Mouse (Mus musculus) brain, adult 10 weeks (tissue): ENCODE data around the gene Kcnk2. TPM values are rescaled to one million over a fixed set of nuclear protein-coding genes. Genes with fewer than 3 reads are reported as not detected.

ENCODE experiments used
- polyA plus RNA-seq: library from polyadenylated mRNA; stranded (reverse); fragments of 350-450 nt; fragmentation: Illumina TruSeq; extraction: RNeasy Lipid Tissue Mini Kit (QIAGEN cat#74804); gene quantifications from one replicate; pipeline ENCODE4 v1.2.3, GENCODE M21; 2015; ENCODE audit warnings: low read depth, low replicate concordance

The Kcnk2 gene
- 48.3 TPM for polyA plus RNA-seq

DNA sequence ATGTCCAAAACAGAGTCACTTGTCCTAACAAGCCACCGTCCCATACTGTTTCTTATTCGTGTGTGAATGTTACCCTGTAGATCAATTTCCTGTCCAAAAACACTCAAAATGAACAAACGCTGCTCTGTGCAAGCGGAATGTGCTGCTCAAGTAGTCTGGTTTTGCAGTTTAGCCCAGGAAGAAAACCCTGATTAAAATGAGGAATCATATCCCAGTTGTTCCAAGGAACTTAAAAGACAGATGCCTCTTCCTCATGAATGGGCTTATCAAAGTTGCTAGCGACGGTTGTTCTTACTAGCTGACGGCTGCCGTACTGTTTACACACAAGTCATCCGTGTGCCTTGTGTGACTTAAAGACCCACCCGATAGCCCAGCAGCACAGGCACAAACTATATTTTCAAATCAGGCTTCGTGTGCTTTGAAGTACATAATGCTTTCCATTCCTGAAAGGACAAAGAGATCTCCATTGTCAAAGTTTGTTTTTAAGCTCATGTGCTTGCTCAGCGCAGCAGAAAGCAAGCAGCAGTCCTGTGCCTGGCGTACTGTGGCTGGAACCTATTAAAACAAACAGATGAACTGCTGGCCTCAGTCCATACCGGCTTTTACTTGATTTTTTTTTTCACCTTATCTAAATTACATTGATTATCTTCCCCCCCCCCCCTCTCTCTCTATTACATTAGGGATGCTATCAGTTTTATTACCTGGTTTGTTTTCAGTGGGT, at the start of gene Kcnk2:
Gene Kcnk2, minus strand, starts transcription at position 51 of the 721 bp plus-strand sequence.

